Mouse (Mus musculus): ENCODE data around the gene Filip1l.
"Not testable (repeated sequence)": the region's sequence is repeated elsewhere in the genome, so short reads cannot be mapped to it uniquely, and the experiment has no call there.

The Filip1l gene

GRCm38 (mm10) chr16:57353166-57353721 lies 351 bp downstream of the Filip1l start:
- no peak for DNase-seq (ENCODE audit: low spot score)

- DNase-seq (ENCODE audit: low spot score) = no peak
Observed at GRCm38 (mm10) chr16:57353932-57354331, 1.0 kb downstream of the Filip1l start.

GRCm38 (mm10) chr16:57356454-57356853 lies 3.6 kb downstream of the Filip1l start:
- DNase-seq (ENCODE audit: low spot score) = no peak

GRCm38 (mm10) chr16:57357011-57357410 lies 4.1 kb downstream of the Filip1l start:
- no peak for DNase-seq (ENCODE audit: low spot score)

DNA sequence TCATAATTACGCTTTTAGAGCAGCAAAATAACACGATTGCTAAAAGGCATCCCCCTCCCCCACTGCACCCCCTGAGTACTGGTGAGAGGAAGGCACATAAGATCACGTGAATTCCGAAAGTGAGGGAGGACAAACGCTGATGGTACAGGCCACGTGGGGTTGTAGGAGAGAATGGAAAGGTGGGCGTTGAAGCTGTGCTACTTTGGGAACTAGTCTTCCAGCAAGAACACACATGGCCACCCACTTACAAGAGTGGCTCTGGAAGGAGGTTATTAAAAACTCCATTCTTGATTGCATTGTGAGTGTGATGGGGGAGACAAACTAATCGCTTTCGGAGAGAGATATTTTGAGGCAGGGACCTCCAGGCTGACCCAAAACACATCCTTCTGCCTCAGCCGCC lies 6.4 kb downstream of the Filip1l start:
- no peak for DNase-seq (ENCODE audit: low spot score)

DNA sequence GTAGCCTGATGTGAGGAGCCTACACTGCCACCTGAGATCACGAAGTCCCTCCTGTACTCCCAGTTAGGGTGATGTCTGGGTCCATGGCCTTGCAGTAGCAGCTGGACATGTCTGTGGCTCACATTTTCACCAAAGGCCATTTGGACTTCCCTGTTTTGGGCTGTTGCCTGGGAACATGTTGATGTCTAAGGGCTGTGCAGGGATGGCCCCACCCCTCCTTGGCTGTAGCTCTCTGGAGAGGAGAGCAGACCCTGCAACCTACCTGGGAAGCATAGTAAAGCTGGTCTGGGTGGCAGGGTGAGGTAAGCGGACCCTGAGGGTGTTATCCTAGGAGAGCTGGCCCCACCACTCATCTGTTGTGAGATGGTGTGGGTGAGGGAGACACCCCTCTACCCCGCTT lies 7.9 kb downstream of the Filip1l start:
- DNase-seq (ENCODE audit: low spot score) = no peak

- DNase-seq (ENCODE audit: low spot score) = peak; percentile 55
Observed at GRCm38 (mm10) chr16:57362679-57363401, 9.9 kb downstream of the Filip1l start.

GRCm38 (mm10) chr16:57364498-57364897 lies 11.6 kb downstream of the Filip1l start:
- no peak for DNase-seq (ENCODE audit: low spot score)

GRCm38 (mm10) chr16:57366141-57366540 lies 13.2 kb downstream of the Filip1l start:
- peak; percentile 75 for DNase-seq (ENCODE audit: low spot score)

DNA sequence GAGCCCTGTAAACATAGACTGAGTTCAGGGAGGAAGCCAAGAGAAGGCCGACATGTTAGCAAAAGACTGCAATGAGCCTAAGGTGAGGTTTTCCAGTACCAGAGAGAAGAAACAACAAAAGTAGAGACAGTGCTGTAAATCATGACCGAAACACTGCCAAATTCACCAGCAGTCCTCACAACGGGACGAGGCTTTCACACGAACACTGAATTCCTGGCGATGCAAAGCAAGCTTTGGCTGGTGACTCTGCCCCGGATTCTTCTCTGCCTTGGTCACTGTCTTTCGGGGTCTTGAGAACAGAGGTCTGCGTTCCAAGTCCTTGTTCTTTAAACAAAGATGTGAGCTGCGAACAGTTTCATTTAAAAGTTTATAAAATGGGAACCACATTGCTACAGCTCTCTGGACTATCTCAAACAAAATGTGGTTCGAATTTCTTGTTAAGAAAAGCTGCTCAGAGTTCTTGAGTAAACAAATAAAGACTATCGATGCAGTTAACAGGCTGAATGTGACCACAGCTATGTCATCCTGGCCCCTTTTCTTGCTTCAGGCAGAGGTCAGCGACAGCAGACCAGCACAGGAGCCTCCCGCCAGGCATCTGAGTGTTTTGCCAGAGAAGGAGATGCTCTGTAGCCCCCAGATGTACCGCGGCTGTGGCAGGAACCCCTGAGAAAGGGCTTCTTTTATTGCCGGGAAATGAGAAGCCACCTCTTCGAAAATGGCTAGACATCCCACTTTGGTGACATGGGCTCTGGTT lies 14.2 kb downstream of the Filip1l start:
- peak; percentile 40 for DNase-seq (ENCODE audit: low spot score)

DNA sequence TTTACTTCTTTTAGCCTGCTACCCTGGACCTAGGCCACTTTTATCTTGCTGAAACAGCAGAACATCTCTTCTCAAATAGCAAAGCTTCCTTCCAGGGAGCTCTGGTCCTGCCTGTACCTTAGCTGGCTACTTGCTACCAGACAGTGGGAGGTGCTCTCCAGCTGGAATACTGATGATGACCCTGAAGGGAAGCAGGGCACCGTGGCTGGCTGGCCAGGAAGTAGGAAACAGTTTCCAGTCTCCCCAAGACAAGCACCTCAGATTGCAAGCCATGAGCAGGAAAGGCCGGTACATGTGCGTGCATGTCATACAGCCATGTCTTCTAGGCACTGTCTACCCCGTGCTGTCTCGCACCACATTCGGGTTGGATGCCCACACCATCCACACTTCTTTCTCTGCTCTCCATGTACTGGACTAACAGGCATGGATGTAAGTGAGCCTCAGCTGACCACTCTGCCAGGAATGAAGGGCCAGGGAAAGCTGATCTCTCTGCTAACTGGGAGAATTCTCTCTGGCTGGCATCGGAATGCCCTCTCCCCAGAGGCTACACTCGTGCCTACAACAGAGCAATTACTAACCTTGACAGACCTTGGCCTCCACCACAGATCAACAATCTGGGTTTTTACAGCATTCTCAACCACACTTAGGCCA lies 17.1 kb downstream of the Filip1l start:
- DNase-seq (ENCODE audit: low spot score) = no peak

DNA sequence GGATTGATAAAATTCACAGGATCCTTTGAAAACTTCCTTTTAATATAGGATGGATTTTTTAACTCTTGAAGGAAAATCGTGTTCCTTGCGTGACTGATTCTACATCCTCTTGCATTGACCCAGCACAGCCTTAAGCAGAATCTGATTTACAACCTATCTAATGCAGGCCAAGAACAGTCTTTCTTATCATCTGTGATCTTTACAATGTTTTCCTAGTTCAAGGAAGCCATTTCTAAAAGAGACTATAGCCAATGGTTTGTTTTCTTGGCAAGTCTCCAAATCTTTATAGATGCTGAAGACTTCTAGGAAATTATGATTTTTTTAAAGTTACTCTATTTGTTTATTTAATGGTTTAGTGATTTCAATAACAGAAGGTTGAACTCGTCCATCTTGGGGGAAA lies 19.3 kb downstream of the Filip1l start:
- no peak for DNase-seq (ENCODE audit: low spot score)

DNA sequence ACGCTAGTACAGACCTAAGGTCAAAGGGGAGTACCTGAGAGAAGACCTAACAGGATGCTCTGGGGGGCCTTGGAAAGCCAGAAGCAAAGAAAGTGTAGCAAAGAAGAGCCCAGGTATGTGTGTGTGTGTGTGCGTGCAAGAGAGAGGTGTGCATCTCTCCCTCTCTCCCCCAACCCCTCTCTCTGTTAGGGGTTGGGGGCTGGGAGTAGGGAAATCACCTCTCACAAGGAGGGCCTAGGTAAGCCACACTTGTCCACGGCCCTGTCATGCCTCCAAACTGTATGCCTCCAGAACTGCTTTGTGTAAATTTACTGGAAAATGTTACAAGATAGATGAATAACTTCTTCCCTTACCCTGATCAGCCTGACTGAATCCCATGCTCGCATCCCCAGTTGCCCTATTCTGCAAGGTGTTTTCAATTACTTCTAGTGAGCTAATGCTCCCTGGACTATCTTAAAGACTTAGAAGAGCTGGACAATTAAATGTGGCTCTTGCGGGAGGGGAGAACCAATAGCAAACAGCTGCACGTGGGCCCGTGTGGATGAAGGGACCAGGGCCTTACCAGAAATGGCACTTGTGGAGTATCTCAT lies 22.4 kb downstream of the Filip1l start:
- DNase-seq (ENCODE audit: low spot score) = no peak

DNA sequence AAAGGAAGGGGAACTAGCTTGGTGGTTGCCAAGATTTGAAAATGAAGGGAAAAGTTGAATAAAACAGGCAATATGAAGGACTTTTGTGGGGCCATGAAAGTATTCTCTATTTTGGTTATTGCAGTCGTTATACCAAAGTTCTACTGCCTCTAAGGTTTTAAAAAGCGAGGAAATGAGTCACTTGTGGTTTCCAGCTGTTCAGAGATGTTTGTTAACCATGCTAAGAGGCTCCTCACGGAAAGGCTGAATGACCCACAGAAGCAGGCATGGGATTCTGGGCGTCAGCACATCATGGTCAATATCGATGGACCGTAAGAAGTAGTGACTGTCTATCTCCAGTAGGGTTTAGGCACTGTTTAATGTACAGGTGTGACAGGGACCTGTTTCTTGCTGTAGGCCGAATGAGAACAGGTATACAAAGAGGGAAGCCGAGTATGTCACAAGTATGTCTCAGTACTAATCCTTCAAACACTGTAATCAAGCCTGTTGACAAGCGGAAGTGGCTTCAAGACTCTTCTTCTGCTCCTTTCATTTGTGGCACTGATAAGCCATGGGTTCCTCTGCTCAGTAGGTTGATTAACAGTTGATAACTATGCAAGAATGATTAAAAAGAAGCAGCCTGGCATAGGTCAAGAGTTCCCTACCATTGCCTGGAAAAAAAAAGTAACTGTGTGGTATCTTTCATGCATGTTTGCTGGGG lies 25.9 kb downstream of the Filip1l start:
- no peak for DNase-seq (ENCODE audit: low spot score)

DNA sequence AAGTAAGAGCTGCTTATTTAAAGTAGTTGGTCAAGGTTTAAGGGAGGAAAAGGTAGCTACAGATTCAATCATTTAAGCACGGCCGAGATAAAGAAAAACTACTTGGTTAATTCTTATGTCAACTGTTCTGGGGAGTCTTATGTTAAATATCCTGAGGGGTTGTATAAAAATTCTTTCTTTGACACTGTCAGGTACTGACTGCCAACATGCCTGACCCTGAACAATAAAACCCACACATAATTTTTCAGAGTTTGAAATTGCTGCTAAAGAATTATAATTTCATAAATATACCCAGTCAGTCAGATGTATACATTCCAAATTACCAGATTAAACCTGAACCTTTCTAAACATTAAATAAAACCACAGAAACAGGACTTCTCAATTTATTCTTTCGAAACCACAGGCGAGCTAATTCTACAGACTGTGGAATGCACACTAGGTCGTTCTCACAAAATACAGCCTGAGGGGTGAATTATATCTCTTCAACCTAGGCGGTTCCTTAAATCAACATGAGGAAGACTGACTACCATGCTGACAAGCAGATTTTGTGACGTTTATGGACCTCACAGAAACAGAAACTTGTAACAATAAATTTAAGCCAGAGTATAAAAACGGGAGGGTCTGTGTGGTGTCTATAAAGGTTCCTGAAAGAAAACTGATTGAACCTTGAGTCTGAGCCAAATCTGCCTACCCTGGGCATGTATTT lies 30.5 kb downstream of the Filip1l start:
- DNase-seq (ENCODE audit: low spot score) = no peak

DNA sequence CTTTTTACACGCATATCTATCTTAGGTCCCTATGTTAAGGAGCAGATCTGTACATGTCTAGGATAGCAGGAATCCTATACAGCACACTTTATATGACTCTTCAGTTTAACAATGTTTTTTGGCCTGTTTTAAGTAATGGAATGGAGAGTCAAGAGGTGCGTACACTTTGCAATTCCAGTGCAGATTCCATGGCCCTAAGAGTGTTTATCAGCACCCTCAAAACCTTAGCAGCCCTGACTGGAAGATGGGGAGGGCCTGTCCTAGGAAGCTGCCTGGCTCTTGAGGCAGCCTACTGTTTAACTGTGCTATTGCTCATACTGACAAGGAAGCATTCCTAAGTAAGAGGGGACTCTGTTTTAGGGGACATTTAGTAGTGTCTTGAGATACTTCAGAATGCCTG lies 31.4 kb downstream of the Filip1l start:
- no peak for DNase-seq (ENCODE audit: low spot score)

- DNase-seq (ENCODE audit: low spot score) = no peak
Observed at GRCm38 (mm10) chr16:57389566-57390251, 36.8 kb downstream of the Filip1l start.

GRCm38 (mm10) chr16:57391171-57391570 lies 38.3 kb downstream of the Filip1l start:
- DNase-seq (ENCODE audit: low spot score) = not testable (repeated sequence)

- DNase-seq (ENCODE audit: low spot score) = no peak
Observed at GRCm38 (mm10) chr16:57392461-57392860, 39.6 kb downstream of the Filip1l start.

DNA sequence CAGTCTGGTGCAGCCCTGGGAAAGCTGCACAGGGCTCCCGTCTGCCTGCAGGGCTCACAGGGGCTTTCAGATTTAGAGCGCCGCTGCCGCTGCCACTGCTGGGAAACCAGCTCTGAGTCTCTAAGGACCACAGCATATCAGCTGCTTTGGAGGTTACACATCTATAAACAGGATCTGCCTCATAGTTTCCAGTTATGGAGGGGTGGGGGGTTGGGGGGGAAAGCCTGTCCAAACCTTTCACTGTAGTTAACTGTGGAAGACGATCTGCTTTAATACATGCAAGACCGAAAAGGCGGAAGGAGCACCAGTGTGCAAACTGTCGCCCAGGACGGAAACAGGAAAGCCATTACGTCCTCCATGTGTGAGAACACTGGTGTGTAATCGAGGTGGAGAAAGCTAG lies 40.3 kb downstream of the Filip1l start:
- DNase-seq (ENCODE audit: low spot score) = no peak

Data from embryo, embryonic 10.5 days (tissue).